Comparison of ENCODE assay signal across 8 mouse cellular contexts in genomic region chr17:55878636-55879369, GRCm38 (mm10). TPM values are rescaled to one million over a fixed set of nuclear protein-coding genes. Genes with fewer than 3 reads are reported as not detected.
DNase-seq lines count a peak whose midpoint lies in the region; ATAC-seq and TF ChIP-seq lines count a peak whose summit lies in the region.
"Not testable (repeated sequence)": the region's sequence is repeated elsewhere in the genome, so short reads cannot be mapped to it uniquely, and the experiment has no call there.

Gene Zfp119a (minus strand): TSS chr17:55878930.

- DNase-seq in c-Kit-positive CD71-positive TER-119-positive erythroid progenitor cells, embryonic 14.5 days (ENCODE audit: low spot score): peak; percentile 75
- peak; percentile 90 for DNase-seq in heart, postnatal 0 days (ENCODE audit: low spot score)
- peak; percentile 79 to 87 for DNase-seq in kidney, postnatal 4 days
- DNase-seq in testis, postnatal 10 days (ENCODE audit: low spot score): peak; percentile 73

- TF ChIP-seq CTCF in E14TG2a.4 (conservative IDR thresholded peaks at IDR 0.05; ENCODE audit: low read length); heart, postnatal 0 days (IDR thresholded peaks at IDR 0.05; ENCODE audit: low read depth): not testable (repeated sequence)

- H3K4me3 ChIP-seq in E14TG2a.4 (replicated peaks; ENCODE audit: low read length): peak within 1 kb of the TSS; percentile 83
- peak within 1 kb of the TSS; percentile 46 for H3K4me3 ChIP-seq in forebrain, embryonic 12.5 days (replicated peaks)
- H3K4me3 ChIP-seq in heart, postnatal 0 days (ENCODE audit: low read depth, low read length): peak within 1 kb of the TSS; percentile 57
- peak within 1 kb of the TSS; percentile 69 for H3K4me3 ChIP-seq in liver, embryonic 16.5 days (ENCODE audit: low read depth, low read length)
- peak within 1 kb of the TSS; percentile 38 for H3K4me3 ChIP-seq in neural tube, embryonic 14.5 days (ENCODE audit: low read depth, low read length)

- not testable (repeated sequence) for H3K27me3 ChIP-seq in E14TG2a.4 (ENCODE audit: insufficient read depth, low read length); forebrain, embryonic 12.5 days; heart, postnatal 0 days (ENCODE audit: control insufficient read depth, insufficient read depth, low read length); liver, embryonic 16.5 days (ENCODE audit: control insufficient read depth, insufficient read depth, low read depth, low read length); neural tube, embryonic 14.5 days (ENCODE audit: control insufficient read depth, insufficient read depth, low read length)

- H3K27ac ChIP-seq in forebrain, embryonic 12.5 days: peak within 1 kb of the TSS; percentile 83
- peak within 1 kb of the TSS; percentile 86 for H3K27ac ChIP-seq in heart, postnatal 0 days (ENCODE audit: low read depth)
- peak within 1 kb of the TSS; percentile 61; the same call in 1 of the 2 replicates for H3K27ac ChIP-seq in liver, embryonic 16.5 days (ENCODE audit: low read length)
- H3K27ac ChIP-seq in neural tube, embryonic 14.5 days (ENCODE audit: low read depth, low read length): peak within 1 kb of the TSS; percentile 85

- not testable (repeated sequence) for TF ChIP-seq EP300 in heart, postnatal 0 days (IDR thresholded peaks at IDR 0.05; ENCODE audit: low read depth)

- peak within 1 kb of the TSS; percentile 56 for H3K4me2 ChIP-seq in forebrain, embryonic 12.5 days
- H3K4me2 ChIP-seq in heart, postnatal 0 days (ENCODE audit: low read depth, low read length): peak within 1 kb of the TSS; percentile 68
- peak within 1 kb of the TSS; percentile 73 for H3K4me2 ChIP-seq in liver, embryonic 16.5 days (ENCODE audit: low read depth, low read length)
- peak within 1 kb of the TSS; percentile 59 for H3K4me2 ChIP-seq in neural tube, embryonic 14.5 days (ENCODE audit: low read depth, low read length)

- peaks cover 31% of the 10 kb centered on the region for H3K9me3 ChIP-seq in E14TG2a.4 (ENCODE audit: low read length)
- not testable (repeated sequence) for H3K9me3 ChIP-seq in forebrain, embryonic 12.5 days; heart, postnatal 0 days (replicated peaks; ENCODE audit: control insufficient read depth, low read length); liver, embryonic 16.5 days (replicated peaks; ENCODE audit: control insufficient read depth, low read length); neural tube, embryonic 14.5 days (ENCODE audit: control insufficient read depth, low read length)

- H3K9ac ChIP-seq in forebrain, embryonic 12.5 days: peak within 1 kb of the TSS; percentile 53
- H3K9ac ChIP-seq in heart, postnatal 0 days (replicated peaks; ENCODE audit: low read depth, low read length): peak within 1 kb of the TSS; percentile 54
- peak within 1 kb of the TSS; percentile 64 for H3K9ac ChIP-seq in liver, embryonic 16.5 days (ENCODE audit: low read depth, low read length)
- H3K9ac ChIP-seq in neural tube, embryonic 14.5 days (replicated peaks; ENCODE audit: low read depth, low read length): peak within 1 kb of the TSS; percentile 64

- peaks cover 16% of the 10 kb centered on the region for H3K4me1 ChIP-seq in E14TG2a.4 (replicated peaks; ENCODE audit: low read depth, low read length)
- peaks cover 15% of the 10 kb centered on the region for H3K4me1 ChIP-seq in forebrain, embryonic 12.5 days
- peaks cover 17% of the 10 kb centered on the region; the same call in 1 of the 2 replicates for H3K4me1 ChIP-seq in heart, postnatal 0 days (ENCODE audit: control insufficient read depth, insufficient read depth)
- H3K4me1 ChIP-seq in liver, embryonic 16.5 days (ENCODE audit: control insufficient read depth, low read depth, low read length); neural tube, embryonic 14.5 days (ENCODE audit: control insufficient read depth, insufficient read depth, low read length): not testable (repeated sequence)

- ATAC-seq in forebrain, embryonic 12.5 days (ENCODE audit: low FRiP score): peak; percentile 99
- peak; percentile 99 for ATAC-seq in heart, postnatal 0 days (ENCODE audit: insufficient read depth, low read depth)
- peak; percentile 96 for ATAC-seq in liver, embryonic 16.5 days (ENCODE audit: low read depth)
- peak; percentile 100 for ATAC-seq in neural tube, embryonic 14.5 days (ENCODE audit: low read depth)

- not testable (repeated sequence) for H3K36me3 ChIP-seq in E14TG2a.4 (ENCODE audit: insufficient read depth, low read length); forebrain, embryonic 12.5 days (replicated peaks); heart, postnatal 0 days (replicated peaks; ENCODE audit: control insufficient read depth, insufficient read depth, low read length); liver, embryonic 16.5 days (ENCODE audit: control insufficient read depth, insufficient read depth); neural tube, embryonic 14.5 days (ENCODE audit: control insufficient read depth, insufficient read depth, low read length)

- WGBS in forebrain, embryonic 12.5 days: under 1% methylated on average over 37 of the region's 53 CpGs
- WGBS in heart, postnatal 0 days: 1% methylated on average over 25 of the region's 53 CpGs
- WGBS in liver, embryonic 16.5 days (ENCODE audit: insufficient replicate concordance): 0% methylated on average over 34 of the region's 53 CpGs
- WGBS in neural tube, embryonic 14.5 days: 0% methylated on average over 30 of the region's 53 CpGs

RNA-seq across cellular contexts. Expression of gene Zfp119a, which starts in this region (rescaled TPM):
- 11.4 TPM in 2 replicates for polyA plus RNA-seq in forebrain, embryonic 12.5 days (2016; fragmentation: Nextera tagmentation; extraction: Ambion mirVana)
- 0.08 and 4.4 TPM in 2 replicates for total RNA-seq in heart, postnatal 0 days (2014; rRNA removed; ENCODE audit: low replicate concordance)
- 5.4 and 6.0 TPM in 2 replicates for polyA plus RNA-seq in heart, postnatal 0 days (2015; fragmentation: Nextera tagmentation; extraction: Ambion mirVana)
- 2.8 and 2.9 TPM in 2 replicates for polyA plus RNA-seq in liver, embryonic 16.5 days (2015; fragmentation: Nextera tagmentation; extraction: Ambion mirVana)
- 12.2 TPM in 2 replicates for polyA plus RNA-seq in neural tube, embryonic 14.5 days (2014; fragmentation: Nextera tagmentation; extraction: Ambion mirVana)

Comparison
In these comparisons a context has a peak if more than half of its experiments do, and no peak if none do; other contexts are left out.
1. Peak in every context shown above with its lines: DNase-seq, ATAC-seq, H3K4me3 ChIP-seq and H3K27ac ChIP-seq.